Mouse (Mus musculus) lung, postnatal 36 days (tissue): ENCODE measurements at regions not wholly inside any gene's neighbourhood (a gene's known extent, or its start where the extent isn't known, plus 50 kb on each side); places are given as distances from the start of the nearest gene placed in this dataset.
A peak's percentile ranks its signal among the peaks of the same experiment; 100 is the strongest.

Source experiments
- DNase-seq: peaks from one replicate; pipeline ENCODE4 v3.0.0; 2022; ENCODE audit warnings: mixed read lengths

- no peak for DNase-seq
Observed at GRCm38 (mm10) chr17:66259697-66260096, 136.4 kb downstream of the Ddx11 start.

GRCm38 (mm10) chr17:66262681-66263240, 139.4 kb downstream of the Ddx11 start:
- no peak for DNase-seq

- no peak for DNase-seq
Observed at GRCm38 (mm10) chr17:66263405-66263804, 140.1 kb downstream of the Ddx11 start.

DNA sequence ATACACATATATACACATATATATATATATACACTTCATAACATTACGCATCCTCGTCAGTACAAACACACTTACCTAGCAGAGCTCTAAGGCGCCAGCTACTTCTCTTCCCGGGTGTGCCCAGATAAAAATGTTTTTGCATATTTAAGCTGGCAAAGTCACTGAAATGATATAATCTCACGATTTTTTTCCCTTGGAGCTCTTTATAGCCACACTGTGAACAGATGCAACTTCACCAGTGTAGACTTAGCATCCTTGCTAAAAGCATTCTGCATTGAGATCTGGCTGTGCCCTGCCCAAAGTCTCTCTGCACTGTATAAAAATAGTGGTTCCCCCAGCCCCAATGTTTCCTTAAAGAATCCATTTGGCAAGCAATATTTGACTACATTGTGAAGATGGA, 143.5 kb downstream of the Ddx11 start:
- no peak for DNase-seq

DNA sequence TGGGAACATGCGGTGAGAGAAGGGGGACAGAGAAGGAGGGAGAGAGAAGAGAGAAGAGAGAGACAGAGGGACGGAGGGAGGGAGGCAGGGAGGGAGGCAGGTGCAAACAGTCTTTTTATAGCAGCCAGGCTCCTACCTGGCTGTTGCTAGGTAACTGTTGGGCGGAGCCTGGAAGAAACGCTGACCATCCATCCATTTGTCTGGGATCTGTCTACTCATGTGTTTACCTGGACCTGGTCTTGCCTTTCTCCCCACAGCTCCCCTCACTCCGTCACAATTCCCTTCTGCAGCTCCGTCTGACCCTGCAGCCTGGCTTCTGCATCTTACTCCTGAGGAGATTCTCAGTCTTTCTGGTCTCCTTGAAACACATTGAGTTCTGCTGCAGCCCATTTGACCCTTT, 144.5 kb downstream of the Ddx11 start:
- DNase-seq, result peak; percentile 8

GRCm38 (mm10) chr17:66269567-66269966, 146.2 kb downstream of the Ddx11 start:
- DNase-seq, result no peak

DNA sequence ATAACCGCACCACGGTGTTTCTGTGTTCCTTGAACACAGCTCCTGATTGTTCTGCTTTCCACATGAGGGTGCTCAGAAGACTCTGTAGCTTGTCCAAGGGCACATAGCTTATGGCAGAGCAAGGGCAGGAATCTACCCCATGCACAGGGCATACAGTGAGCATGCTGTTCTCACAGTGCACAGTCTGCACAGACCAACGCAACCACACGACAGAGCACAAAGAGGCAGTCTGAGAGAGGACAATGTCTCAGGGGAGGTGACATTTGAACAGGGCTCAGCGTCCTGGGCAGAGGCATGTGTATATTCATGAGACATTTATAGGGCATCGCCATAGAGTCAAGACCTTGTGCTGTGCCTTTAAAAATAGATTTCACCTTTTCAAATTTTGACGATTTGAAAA, 148.6 kb downstream of the Ddx11 start:
- no peak for DNase-seq

DNA sequence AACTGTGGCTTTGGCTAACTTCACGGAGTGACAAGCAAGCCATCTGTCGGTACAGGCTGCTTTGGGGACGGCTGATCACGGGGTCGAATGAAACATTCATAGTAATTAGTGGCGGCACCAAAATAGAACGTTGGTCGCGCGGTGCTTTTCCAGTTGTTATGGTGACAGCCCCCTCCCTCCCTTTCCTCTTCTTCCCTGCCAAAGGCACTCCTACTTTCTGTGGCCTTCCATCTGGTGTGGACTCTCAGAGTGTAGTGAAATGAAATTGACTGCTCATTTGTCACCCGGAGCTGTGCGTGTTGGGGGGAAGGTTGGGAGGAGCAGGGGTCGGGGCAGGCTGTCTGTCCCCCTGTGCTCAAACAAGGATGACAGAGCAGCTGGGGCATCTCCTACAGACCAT, 153.5 kb downstream of the Ddx11 start:
- peak; percentile 17 for DNase-seq

GRCm38 (mm10) chr17:66278037-66278436, 154.7 kb downstream of the Ddx11 start:
- no peak for DNase-seq

GRCm38 (mm10) chr17:66285295-66285694, 162.0 kb downstream of the Ddx11 start:
- DNase-seq, result no peak
